Mouse (Mus musculus) ES-Bruce4 (cell line): ENCODE data around the gene Tmem14c.

ENCODE experiments used
- CTCF ChIP-seq: IDR thresholded peaks from one replicate; pipeline ENCODE4 v1.8.1; 2011; ENCODE audit warnings: low read depth, low read length
- EP300 ChIP-seq: IDR thresholded peaks from 2 replicates; pipeline ENCODE4 v1.6.1; 2011; ENCODE audit warnings: low read depth, low read length; ENCODE audit not compliant: insufficient read depth
- POLR2A ChIP-seq: IDR thresholded peaks from one replicate; pipeline ENCODE4 v1.8.1; 2011; ENCODE audit warnings: low read length; ENCODE audit not compliant: insufficient read depth

DNA sequence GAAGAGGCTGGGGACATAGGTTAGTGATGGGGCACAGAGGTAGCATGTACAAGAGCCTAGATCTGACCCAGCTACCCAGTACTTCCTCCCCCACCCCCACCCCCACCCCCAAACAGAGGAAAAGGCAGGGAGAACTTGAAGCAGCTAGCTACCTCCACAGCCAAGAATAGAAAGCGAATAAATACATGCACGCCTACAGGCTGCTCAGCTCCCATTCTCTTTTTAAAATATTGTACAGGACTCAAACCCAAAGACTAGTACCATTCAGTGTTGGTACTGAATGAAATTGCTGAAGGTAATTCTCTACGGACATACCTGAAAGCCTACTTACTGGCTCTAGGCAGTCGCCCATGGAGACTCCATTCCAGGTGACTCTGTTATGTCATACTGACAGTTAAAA is 26.4 kb downstream of the Tmem14c start:
- TF ChIP-seq CTCF (no peak), POLR2A (no peak), EP300 (no peak)
